Mouse (Mus musculus) erythroblast, embryonic 14.5 days (primary cell): ENCODE data around the gene Hint2.

Experiments used
- GATA1 ChIP-seq: IDR thresholded peaks from 2 replicates; pipeline ENCODE4 v1.6.1; 2012; ENCODE audit warnings: low read length, inconsistent platforms, mixed read lengths
- TAL1 ChIP-seq: IDR thresholded peaks from 3 replicates; pipeline ENCODE4 v1.6.1; 2012; ENCODE audit warnings: low read length, inconsistent platforms, mixed read lengths

DNA sequence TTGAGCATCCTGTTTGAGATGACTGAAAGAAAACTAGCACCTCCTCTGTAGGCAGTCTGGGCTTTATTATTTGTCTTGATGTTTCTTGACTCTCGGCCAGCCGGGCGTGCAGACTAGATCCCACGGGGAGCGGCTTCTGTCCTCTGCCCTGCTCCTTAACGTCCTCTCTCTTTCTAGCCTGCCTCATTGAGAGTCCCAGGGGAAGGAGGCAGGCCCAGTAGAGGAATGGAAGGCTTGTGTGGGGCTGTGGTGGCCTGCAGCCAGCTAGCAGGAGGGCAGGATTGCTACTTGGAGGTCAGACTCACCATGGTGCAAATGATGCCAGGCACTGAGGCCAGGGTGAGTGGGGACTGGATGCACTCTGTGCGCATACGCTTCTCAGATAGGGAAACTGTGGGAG, 47.6 kb upstream of the Hint2 start:
- TF ChIP-seq GATA1 (no peak), TAL1 (no peak)
